Mouse (Mus musculus) erythroblast, embryonic 14.5 days (primary cell): Measurements from ENCODE around the gene Pard3.

ENCODE experiments used
- GATA1 ChIP-seq: IDR thresholded peaks from 2 replicates; pipeline ENCODE4 v1.6.1; 2012; ENCODE audit warnings: low read length, inconsistent platforms, mixed read lengths
- TAL1 ChIP-seq: IDR thresholded peaks from 3 replicates; pipeline ENCODE4 v1.6.1; 2012; ENCODE audit warnings: low read length, inconsistent platforms, mixed read lengths

DNA sequence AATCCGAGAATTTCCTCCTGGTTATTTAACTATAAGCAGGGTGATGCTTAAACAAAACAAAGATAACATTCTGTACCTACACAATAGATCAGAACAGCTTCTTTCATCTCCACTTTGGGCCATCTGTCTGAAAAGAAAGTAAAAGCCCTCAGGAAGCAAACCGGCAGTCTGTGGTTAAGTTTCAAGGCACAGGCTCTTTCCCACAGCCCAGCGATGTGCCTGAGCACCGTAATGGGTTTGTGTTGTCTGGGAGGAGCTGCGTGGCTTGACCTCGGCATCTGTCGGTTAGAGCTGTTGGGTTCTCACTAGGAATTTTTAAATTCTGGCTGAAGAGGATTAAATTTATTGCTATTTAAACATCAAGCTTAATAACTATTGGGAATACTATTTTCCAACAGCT is 436.5 kb downstream of the Pard3 start:
- TF ChIP-seq TAL1 (no peak), GATA1 (no peak)
